Mouse (Mus musculus) gastrocnemius, postnatal 10 days (tissue): ENCODE results near the gene Col8a1. TPM values are rescaled to one million over a fixed set of nuclear protein-coding genes. Genes with fewer than 3 reads are reported as not detected.

Experiments
- DNase-seq: peaks from one replicate; pipeline ENCODE4 v3.0.0; 2021; ENCODE audit warnings: mixed read lengths
- total RNA-seq, 2 experiments: library from RNA; stranded (reverse); gene quantifications; 2 replicates each; pipeline ENCODE4 v1.2.3; 2021

Gene Col8a1
- total RNA-seq, 2 experiments from 2014 or later = 5.8 to 6.3 TPM

DNA sequence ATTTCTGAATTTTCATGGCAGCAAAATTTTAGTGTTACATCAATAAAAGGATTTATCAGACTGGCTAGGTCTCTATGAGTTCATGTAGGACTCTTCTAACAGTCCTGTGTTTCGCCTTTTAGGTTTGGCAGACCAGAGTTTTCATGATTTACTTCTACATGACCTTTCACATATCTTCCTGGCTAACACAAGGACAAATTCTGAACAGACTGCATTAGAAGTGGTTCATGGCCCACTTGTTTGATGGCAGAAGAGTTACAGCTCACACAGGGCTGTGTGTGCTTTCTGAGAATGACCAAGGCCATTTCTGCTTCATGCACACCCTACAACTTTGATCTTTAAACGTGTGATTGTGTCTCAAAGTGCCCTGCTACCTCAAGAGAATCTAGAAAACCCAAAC is 82.3 kb downstream of the Col8a1 start:
- DNase-seq = no peak

DNA sequence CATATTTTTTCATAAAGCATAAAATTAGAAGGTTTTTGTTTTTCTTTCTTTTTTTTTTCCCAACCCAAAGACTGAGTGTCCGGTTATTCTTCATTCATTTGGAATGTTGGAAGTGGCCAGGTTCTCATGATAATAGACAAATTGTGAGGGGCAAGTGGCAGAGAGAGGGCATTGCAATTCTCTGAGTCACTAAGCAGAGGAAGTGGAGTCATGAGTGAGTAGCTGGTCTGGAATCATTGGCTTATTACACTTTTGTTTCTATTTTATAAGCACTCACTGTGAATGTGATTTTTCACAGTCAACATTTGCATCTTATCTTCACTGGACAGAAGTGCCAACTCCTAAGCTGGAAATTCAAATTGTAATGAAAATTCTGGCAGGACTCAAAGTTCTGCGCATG is 82.9 kb downstream of the Col8a1 start:
- no peak for DNase-seq

DNA sequence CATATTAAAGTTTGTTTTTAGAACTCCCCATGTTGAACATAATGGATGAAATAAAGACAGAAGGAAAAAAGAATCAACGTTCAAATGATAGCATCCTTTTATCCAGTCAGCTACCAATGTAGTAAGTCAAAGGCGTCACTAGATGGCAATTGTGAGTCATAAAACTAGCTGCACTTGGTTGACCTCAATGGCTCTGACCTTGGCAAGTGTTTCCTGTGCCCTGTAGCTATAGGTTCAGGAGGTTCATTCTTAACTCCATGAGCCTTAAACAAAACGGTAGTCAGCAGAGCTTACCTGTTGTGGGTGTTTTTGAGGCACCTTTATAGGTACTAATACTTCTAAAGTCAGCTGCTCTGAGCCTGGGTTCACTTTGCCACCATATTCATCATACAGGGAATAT is 85.2 kb downstream of the Col8a1 start:
- no peak for DNase-seq

DNA sequence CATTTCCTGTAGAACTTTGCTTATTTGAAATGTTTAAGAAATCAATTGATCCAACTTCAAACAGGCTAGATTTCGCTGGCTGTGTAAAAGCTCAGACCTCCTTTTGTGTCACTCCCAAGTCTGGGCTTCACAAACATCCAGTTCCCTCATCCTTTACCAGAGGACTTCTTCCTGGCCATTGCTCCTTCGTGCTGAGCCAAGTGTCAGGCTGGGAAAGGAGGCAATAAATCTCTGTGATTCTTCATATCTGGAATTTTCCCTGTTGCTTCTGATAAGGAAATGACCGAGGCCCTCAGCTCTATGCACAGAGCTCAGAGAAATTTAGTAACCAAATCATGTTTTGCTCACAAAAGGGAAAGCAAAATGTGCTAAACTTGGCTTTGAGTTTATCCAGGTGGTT is 91.9 kb downstream of the Col8a1 start:
- DNase-seq = no peak

DNA sequence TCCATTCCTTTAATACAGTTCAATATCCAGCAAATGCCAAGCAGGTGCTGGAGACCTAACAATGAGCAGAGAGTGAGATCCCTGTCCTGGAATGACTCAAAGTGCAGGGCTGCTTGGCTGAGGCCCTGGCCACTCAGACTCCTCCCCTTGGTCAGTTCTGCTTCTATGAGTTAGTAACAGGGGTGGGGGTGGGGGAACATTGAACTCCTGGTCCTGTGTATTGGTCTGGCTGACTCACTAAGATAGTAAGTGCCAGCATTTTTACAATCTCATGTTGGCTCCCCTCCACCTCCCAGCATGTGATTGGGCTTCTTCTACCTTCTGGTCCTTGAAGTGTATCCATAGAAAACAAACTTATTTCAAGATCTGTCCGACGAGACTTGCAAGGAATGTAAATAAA is 104.6 kb downstream of the Col8a1 start:
- DNase-seq = no peak

GRCm38 (mm10) chr16:57641346-57641885 is 113.1 kb downstream of the Col8a1 start:
- DNase-seq = no peak

DNA sequence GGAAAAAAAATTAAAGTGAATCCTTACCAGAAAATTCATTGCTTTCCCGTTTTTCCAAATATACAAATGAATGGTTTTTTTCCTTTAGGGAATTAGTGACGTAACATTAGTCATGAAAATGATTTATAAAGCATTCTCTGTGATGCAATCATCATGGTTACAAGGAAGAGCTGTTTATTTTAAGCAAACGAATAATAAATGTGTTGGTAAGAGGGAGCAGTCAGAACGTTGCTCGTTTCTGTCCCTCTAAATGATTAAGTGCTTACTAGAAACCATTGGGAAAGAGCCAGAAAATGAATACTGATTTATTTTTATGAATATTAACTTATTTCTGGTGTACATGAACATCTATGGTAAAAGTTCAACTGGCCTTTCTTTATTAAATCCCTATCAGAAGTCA is 119.8 kb downstream of the Col8a1 start:
- no peak for DNase-seq

DNA sequence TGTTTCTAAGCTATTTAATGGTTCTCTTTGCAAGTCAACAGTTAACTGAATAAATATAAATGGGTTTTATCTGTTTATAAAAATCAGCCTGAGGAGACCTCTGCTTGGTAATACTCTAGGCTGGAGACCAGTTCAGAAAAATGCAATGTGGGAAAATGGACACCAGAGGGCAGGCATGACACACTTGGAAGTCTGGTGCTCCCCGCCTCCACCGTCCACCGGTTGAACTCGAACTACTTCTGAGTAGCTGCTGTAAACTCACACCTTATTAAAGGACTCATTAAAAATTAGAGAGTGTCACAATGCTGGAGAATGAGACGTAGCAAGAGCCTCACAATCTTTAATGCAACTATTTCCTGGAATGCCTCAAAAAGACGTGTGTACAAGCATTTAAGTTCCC is 120.3 kb downstream of the Col8a1 start:
- peak; percentile 71 for DNase-seq

- peak; percentile 14 for DNase-seq
Measured at GRCm38 (mm10) chr16:57611768-57612167, 142.8 kb downstream of the Col8a1 start.

GRCm38 (mm10) chr16:57606444-57607227 is 147.9 kb downstream of the Col8a1 start, which contains the start of gene Cmss1:
Cmss1 (minus strand) TSS chr16:57606864.
- peak; percentile 87 for DNase-seq

DNA sequence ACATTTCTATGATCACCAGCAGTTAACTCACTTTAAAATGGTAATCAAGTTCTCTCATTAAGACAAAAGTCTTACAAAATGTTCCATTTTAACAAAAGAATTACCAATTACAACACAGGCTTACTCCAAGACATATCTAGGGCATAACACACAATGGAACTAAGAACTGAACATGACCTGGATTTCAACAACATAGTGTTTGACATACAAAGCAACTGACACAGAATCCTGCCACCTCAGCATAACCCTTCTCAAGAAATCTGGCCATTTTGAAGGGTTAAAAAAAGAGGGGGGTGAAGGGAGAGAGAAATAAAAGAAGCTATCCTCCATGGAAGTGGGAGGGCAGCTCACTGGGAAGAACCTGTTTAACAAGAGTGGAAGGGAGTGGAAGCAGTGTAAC is 153.5 kb downstream of the Col8a1 start:
- DNase-seq = no peak

- no peak for DNase-seq
Measured at GRCm38 (mm10) chr16:57597295-57597957, 157.1 kb downstream of the Col8a1 start.

GRCm38 (mm10) chr16:57593422-57594157 is 160.9 kb downstream of the Col8a1 start:
- DNase-seq = no peak

GRCm38 (mm10) chr16:57585201-57585600 is 169.3 kb downstream of the Col8a1 start:
- DNase-seq = no peak

DNA sequence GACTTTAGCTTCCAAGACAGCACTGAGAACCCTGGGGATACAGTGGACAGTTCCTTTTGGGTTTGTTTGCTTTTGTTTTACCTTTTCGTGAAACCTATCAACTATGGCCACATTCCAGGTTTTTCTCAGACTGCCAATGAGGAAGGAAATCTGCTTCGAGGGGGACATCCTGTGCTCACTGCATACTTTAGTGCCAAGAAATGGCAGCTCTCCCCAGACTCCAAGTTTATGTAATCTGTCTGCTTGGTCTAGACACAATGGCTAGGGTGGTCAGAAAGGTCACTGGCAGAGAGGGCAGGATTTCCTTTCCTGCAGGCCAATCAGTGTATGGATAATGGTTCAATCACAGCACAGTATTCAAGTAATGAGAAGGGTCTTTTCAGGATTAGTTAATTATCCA is 172.5 kb downstream of the Col8a1 start:
- no peak for DNase-seq

DNA sequence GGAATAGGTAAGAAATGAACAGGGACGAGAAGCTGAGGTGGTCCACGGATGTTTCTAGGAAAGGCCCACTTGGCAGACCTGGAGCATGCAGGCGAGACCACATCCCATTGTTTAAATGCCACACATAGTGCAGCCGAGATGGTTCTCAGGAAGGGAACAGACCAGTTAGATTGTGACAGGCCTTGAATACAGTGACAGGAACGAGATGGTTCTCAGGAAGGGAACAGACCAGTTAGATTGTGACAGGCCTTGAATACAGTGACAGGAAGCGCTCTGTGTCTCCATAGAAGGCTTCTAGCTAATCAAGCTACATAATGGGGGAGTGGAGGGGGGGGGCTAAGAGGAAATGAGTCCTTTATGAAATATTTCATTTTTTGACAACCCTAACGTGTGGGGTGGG is 174.5 kb downstream of the Col8a1 start:
- DNase-seq = no peak

DNA sequence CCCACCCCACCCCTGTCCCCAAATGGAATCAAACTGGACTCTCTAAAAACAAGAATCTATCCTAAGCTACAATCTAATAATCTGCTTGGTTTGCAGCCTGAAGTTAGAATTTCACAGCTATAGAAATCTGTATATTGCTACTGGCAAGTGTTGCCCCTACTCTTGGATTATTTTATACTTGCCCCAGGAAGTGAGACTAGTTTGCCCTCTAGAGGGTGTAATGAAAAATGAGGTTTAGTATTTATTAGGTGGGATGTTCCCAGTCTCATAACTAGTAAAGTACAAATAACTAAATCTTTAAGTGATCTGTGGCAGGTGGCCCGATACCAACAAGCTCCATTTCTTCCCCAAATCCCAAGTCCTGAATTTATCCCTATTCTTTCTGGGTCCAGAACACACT is 177.0 kb downstream of the Col8a1 start:
- DNase-seq = no peak

GRCm38 (mm10) chr16:57575764-57576388 is 178.7 kb downstream of the Col8a1 start:
- no peak for DNase-seq
